Mouse (Mus musculus): ENCODE measurements at regions not wholly inside any gene's neighbourhood (a gene's known extent, or its start where the extent isn't known, plus 50 kb on each side); places are given as distances from the start of the nearest gene placed in this dataset.

DNA sequence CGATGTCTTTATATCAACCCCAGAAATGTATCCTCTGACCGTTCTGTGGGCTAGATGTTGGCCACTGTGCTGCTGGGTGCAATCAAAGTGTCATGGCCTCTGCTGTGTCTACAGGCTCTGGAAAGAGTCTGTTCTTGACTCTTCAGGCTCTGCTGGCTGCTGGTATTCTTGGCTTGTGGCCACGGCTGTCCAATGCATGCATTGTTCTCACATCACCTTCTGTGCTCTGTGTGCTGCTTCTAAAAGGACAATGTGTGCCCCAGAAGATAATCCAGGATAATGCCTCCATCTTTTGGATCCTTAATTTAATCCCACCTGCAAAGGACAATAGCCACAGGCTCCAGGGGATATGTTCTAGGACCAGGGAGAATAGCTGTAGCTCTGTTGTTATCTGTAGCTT lies 77.5 kb upstream of the Dapl1 start:
- Histone ChIP-seq H3K4me3 (ENCODE audit: low read depth, low read length) (no peak overlapping the region), H3K27ac (ENCODE audit: low read depth, low read length) (peak overlapping the region; percentile 31), H3K9ac (ENCODE audit: low read depth, low read length) (no peak overlapping the region), H3K9me3 (replicated peaks; ENCODE audit: control insufficient read depth, low read length) (no peaks in the 10 kb centered on the region; the same call in 1 of the 2 replicates), H3K4me2 (no peak overlapping the region), H3K4me1 (ENCODE audit: control insufficient read depth, insufficient read depth, low read length) (peaks cover 7% of the 10 kb centered on the region; the same call in 1 of the 2 replicates), H3K27me3 (ENCODE audit: control insufficient read depth, insufficient read depth, low read length) (no peaks in the 10 kb centered on the region), H3K36me3 (ENCODE audit: control insufficient read depth, insufficient read depth, low read length) (no peaks in the 10 kb centered on the region)
- 58% methylated on average over 3 of the region's 3 CpGs for WGBS (ENCODE audit: insufficient replicate concordance)
- ATAC-seq (replicated peaks; ENCODE audit: insufficient number of reproducible peaks, low FRiP score, low TSS enrichment): 0 out of 2 replicates have a peak, but pooled peaks have one; percentile 49

DNA sequence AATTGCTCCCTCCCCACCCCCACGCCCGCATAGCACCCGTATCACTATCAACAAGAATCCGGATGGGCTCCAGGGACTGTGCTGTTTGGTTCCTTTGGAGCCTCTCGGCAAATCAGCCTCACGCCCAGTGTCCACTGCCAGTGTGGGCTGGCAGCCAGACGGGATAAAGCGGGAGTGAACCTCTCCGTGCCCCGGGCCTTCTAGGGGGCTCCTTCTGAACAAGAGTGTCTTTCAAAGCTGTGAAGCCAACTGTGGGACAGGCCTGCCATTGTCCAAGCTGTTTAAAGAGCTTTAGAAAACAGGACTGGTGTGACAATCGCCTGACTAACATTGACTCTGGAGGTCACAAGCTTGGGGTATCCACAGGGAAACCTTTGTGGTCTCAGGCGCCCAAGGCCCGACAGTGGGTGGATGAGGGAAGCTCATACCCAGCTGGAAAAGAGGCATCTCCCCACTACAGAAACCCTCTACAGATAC lies 76.9 kb upstream of the Dapl1 start:
- no peaks in the 10 kb centered on the region; the same call in 1 of the 2 replicates for H3K9me3 ChIP-seq (replicated peaks; ENCODE audit: control insufficient read depth, low read length)
- no peak overlapping the region for H3K9ac ChIP-seq (ENCODE audit: low read depth, low read length)
- 58% methylated on average over 13 of the region's 13 CpGs for WGBS (ENCODE audit: insufficient replicate concordance)
- peaks cover 7% of the 10 kb centered on the region; the same call in 1 of the 2 replicates for H3K4me1 ChIP-seq (ENCODE audit: control insufficient read depth, insufficient read depth, low read length)
- no peaks in the 10 kb centered on the region for H3K27me3 ChIP-seq (ENCODE audit: control insufficient read depth, insufficient read depth, low read length)
- peak overlapping the region; percentile 51 for H3K27ac ChIP-seq (ENCODE audit: low read depth, low read length)
- H3K4me3 ChIP-seq (ENCODE audit: low read depth, low read length): no peak overlapping the region
- no peaks in the 10 kb centered on the region for H3K36me3 ChIP-seq (ENCODE audit: control insufficient read depth, insufficient read depth, low read length)
- no peak overlapping the region for H3K4me2 ChIP-seq
- ATAC-seq (replicated peaks; ENCODE audit: insufficient number of reproducible peaks, low FRiP score, low TSS enrichment): peak; percentile 67; the same call in 1 of the 2 replicates

DNA sequence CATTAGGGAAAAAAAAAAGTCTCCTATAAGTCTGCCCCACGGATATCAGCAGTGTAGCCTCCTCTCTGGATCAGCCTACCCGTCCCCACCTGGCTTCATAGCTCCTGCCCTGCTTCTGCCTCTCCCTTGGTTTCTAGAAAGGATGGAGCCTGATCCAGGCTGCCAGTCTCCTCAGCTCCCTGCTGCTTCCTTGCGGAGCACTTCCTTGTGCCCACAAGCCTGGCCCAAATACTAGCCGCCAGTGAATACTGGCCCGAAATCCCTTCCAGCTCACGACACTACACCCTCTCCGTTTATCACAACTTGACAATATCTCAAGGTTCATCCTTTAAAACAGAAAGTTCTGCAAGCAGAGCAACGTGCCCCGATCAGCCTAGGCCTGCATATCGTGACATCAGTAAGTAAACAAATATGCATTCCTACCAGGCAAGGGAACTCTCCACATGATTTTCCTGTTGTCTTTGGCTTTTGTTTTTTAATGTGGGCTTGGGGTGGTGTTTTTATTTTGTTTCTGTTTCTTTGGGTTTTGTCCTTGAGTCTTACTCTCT lies 76.3 kb upstream of the Dapl1 start:
- H3K4me3 ChIP-seq (ENCODE audit: low read depth, low read length): no peak overlapping the region
- WGBS (ENCODE audit: insufficient replicate concordance): 71% methylated on average over 10 of the region's 10 CpGs
- H3K27ac ChIP-seq (ENCODE audit: low read depth, low read length): peak overlapping the region; percentile 51
- ATAC-seq (replicated peaks; ENCODE audit: insufficient number of reproducible peaks, low FRiP score, low TSS enrichment): no peak
- H3K27me3 ChIP-seq (ENCODE audit: control insufficient read depth, insufficient read depth, low read length): no peaks in the 10 kb centered on the region
- H3K4me2 ChIP-seq: no peak overlapping the region
- peaks cover 5% of the 10 kb centered on the region for H3K9me3 ChIP-seq (replicated peaks; ENCODE audit: control insufficient read depth, low read length)
- H3K4me1 ChIP-seq (ENCODE audit: control insufficient read depth, insufficient read depth, low read length): peaks cover 7% of the 10 kb centered on the region; the same call in 1 of the 2 replicates
- H3K9ac ChIP-seq (ENCODE audit: low read depth, low read length): no peak overlapping the region
- H3K36me3 ChIP-seq (ENCODE audit: control insufficient read depth, insufficient read depth, low read length): no peaks in the 10 kb centered on the region

- Histone ChIP-seq H3K9me3 (replicated peaks; ENCODE audit: control insufficient read depth, low read length) (peaks cover 6% of the 10 kb centered on the region), H3K4me1 (ENCODE audit: control insufficient read depth, insufficient read depth, low read length) (peaks cover 13% of the 10 kb centered on the region), H3K4me3 (ENCODE audit: low read depth, low read length) (no peak overlapping the region), H3K9ac (ENCODE audit: low read depth, low read length) (no peak overlapping the region), H3K27me3 (ENCODE audit: control insufficient read depth, insufficient read depth, low read length) (no peaks in the 10 kb centered on the region; the same call in 1 of the 2 replicates), H3K27ac (ENCODE audit: low read depth, low read length) (no peak overlapping the region), H3K36me3 (ENCODE audit: control insufficient read depth, insufficient read depth, low read length) (no peaks in the 10 kb centered on the region), H3K4me2 (no peak overlapping the region)
- WGBS (ENCODE audit: insufficient replicate concordance): 85% methylated on average over 9 of the region's 9 CpGs
- ATAC-seq (replicated peaks; ENCODE audit: insufficient number of reproducible peaks, low FRiP score, low TSS enrichment): no peak
Measured at GRCm38 (mm10) chr2:59414612-59415011, 69.8 kb upstream of the Dapl1 start.

- Histone ChIP-seq H3K4me3 (ENCODE audit: low read depth, low read length) (no peak overlapping the region), H3K4me2 (no peak overlapping the region), H3K27me3 (ENCODE audit: control insufficient read depth, insufficient read depth, low read length) (no peaks in the 10 kb centered on the region; the same call in 1 of the 2 replicates), H3K27ac (ENCODE audit: low read depth, low read length) (no peak overlapping the region), H3K36me3 (ENCODE audit: control insufficient read depth, insufficient read depth, low read length) (no peaks in the 10 kb centered on the region), H3K9ac (ENCODE audit: low read depth, low read length) (no peak overlapping the region), H3K4me1 (ENCODE audit: control insufficient read depth, insufficient read depth, low read length) (peaks cover 13% of the 10 kb centered on the region), H3K9me3 (replicated peaks; ENCODE audit: control insufficient read depth, low read length) (peaks cover 6% of the 10 kb centered on the region)
- no peak for ATAC-seq (replicated peaks; ENCODE audit: insufficient number of reproducible peaks, low FRiP score, low TSS enrichment)
- 69% methylated on average over 8 of the region's 8 CpGs for WGBS (ENCODE audit: insufficient replicate concordance)
Measured at GRCm38 (mm10) chr2:59416491-59417195, 67.8 kb upstream of the Dapl1 start.

DNA sequence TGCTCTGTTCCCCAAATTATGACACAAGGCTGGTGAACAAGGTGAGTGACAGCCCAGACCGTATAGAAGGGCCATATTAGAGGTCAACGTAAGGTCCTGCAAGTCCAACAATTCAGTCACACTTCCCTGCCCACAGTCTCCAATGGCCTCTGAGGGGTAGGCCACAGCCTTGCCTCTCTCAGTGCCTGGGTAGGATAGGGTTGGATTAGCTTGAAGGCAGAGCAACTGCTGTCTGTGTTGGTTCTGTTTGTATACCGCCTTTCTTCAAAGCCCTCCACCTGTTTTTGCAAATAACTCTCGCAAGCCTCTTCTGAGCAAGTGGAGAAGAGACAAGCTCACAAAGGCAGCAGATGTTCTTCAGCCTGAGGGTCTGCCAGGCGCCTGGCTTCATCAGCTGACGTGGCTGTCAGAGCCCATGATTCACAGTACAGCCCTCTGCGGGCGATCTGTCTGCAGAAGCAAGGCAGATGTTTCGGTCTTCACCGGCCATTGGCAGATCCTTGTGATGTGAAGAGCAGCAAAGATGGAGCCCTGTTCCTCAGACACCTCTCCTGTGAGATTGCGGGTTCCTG lies 67.0 kb upstream of the Dapl1 start:
- peaks cover 13% of the 10 kb centered on the region for H3K4me1 ChIP-seq (ENCODE audit: control insufficient read depth, insufficient read depth, low read length)
- no peak overlapping the region for H3K4me2 ChIP-seq
- H3K36me3 ChIP-seq (ENCODE audit: control insufficient read depth, insufficient read depth, low read length): no peaks in the 10 kb centered on the region
- H3K27ac ChIP-seq (ENCODE audit: low read depth, low read length): 0 out of 2 replicates have a peak overlapping the region, but pooled peaks have one; percentile 50
- H3K27me3 ChIP-seq (ENCODE audit: control insufficient read depth, insufficient read depth, low read length): no peaks in the 10 kb centered on the region; the same call in 1 of the 2 replicates
- ATAC-seq (replicated peaks; ENCODE audit: insufficient number of reproducible peaks, low FRiP score, low TSS enrichment): no peak
- H3K9ac ChIP-seq (ENCODE audit: low read depth, low read length): no peak overlapping the region
- H3K9me3 ChIP-seq (replicated peaks; ENCODE audit: control insufficient read depth, low read length): peaks cover 6% of the 10 kb centered on the region
- 64% methylated on average over 11 of the region's 11 CpGs for WGBS (ENCODE audit: insufficient replicate concordance)
- H3K4me3 ChIP-seq (ENCODE audit: low read depth, low read length): no peak overlapping the region

GRCm38 (mm10) chr2:59420496-59420895 lies 64.0 kb upstream of the Dapl1 start:
- WGBS (ENCODE audit: insufficient replicate concordance): 50% methylated on average over 5 of the region's 5 CpGs
- Histone ChIP-seq H3K9me3 (replicated peaks; ENCODE audit: control insufficient read depth, low read length) (no peaks in the 10 kb centered on the region), H3K9ac (ENCODE audit: low read depth, low read length) (no peak overlapping the region), H3K4me2 (no peak overlapping the region), H3K27ac (ENCODE audit: low read depth, low read length) (no peak overlapping the region), H3K4me3 (ENCODE audit: low read depth, low read length) (no peak overlapping the region), H3K4me1 (ENCODE audit: control insufficient read depth, insufficient read depth, low read length) (peaks cover 13% of the 10 kb centered on the region), H3K36me3 (ENCODE audit: control insufficient read depth, insufficient read depth, low read length) (no peaks in the 10 kb centered on the region), H3K27me3 (ENCODE audit: control insufficient read depth, insufficient read depth, low read length) (no peaks in the 10 kb centered on the region; the same call in 1 of the 2 replicates)
- ATAC-seq (replicated peaks; ENCODE audit: insufficient number of reproducible peaks, low FRiP score, low TSS enrichment): no peak

GRCm38 (mm10) chr2:59422291-59423242 lies 61.9 kb upstream of the Dapl1 start:
- H3K4me1 ChIP-seq (ENCODE audit: control insufficient read depth, insufficient read depth, low read length): peaks cover under 1% of the 10 kb centered on the region; the same call in 1 of the 2 replicates
- no peak for ATAC-seq (replicated peaks; ENCODE audit: insufficient number of reproducible peaks, low FRiP score, low TSS enrichment)
- 78% methylated on average over 10 of the region's 10 CpGs for WGBS (ENCODE audit: insufficient replicate concordance)

More at GRCm38 (mm10) chr2:59422291-59423242, 61.9 kb upstream of the Dapl1 start:
- no peaks in the 10 kb centered on the region for H3K9me3 ChIP-seq (replicated peaks; ENCODE audit: control insufficient read depth, low read length)
- H3K27me3 ChIP-seq (ENCODE audit: control insufficient read depth, insufficient read depth, low read length): no peaks in the 10 kb centered on the region; the same call in 1 of the 2 replicates
- no peak overlapping the region for H3K27ac ChIP-seq (ENCODE audit: low read depth, low read length)
- H3K9ac ChIP-seq (ENCODE audit: low read depth, low read length): no peak overlapping the region
- no peak overlapping the region for H3K4me3 ChIP-seq (ENCODE audit: low read depth, low read length)
- H3K36me3 ChIP-seq (ENCODE audit: control insufficient read depth, insufficient read depth, low read length): no peaks in the 10 kb centered on the region
- no peak overlapping the region for H3K4me2 ChIP-seq
